Mouse (Mus musculus) midbrain, embryonic 14.5 days (tissue): ENCODE measurements around the gene Clk2. TPM values are rescaled to one million over a fixed set of nuclear protein-coding genes. Genes with fewer than 3 reads are reported as not detected.
"Not testable (repeated sequence)": the region's sequence is repeated elsewhere in the genome, so short reads cannot be mapped to it uniquely, and the experiment has no call there.

Experiments used
- ATAC-seq: fragments of 200-750 bp; cut with Nextera tagmentation; 2 replicates; pipeline ENCODE4 v1.8.0; 2017; ENCODE audit warnings: moderate number of reproducible peaks, moderate library complexity; ENCODE audit not compliant: low FRiP score, low TSS enrichment
- DNase-seq: peaks from one replicate; pipeline ENCODE4 v3.0.0-alpha.2; 2015
- H3K27ac ChIP-seq: fragments of 300-500 bp; sonication (generic); replicated peaks from 2 replicates; pipeline ENCODE4 v1.5.1; 2014; ENCODE audit warnings: mild to moderate bottlenecking, low read depth, low read length, moderate library complexity
- H3K27me3 ChIP-seq: fragments of 300-500 bp; sonication (generic); 2 replicates; pipeline ENCODE4 v1.6.1; 2014; ENCODE audit warnings: low read length, control low read depth, mixed read lengths; ENCODE audit not compliant: control insufficient read depth, insufficient read depth
- H3K36me3 ChIP-seq: fragments of 300-500 bp; sonication (generic); 2 replicates; pipeline ENCODE4 v1.6.1; 2014; ENCODE audit warnings: low read length, control low read depth; ENCODE audit not compliant: control insufficient read depth, insufficient read depth
- H3K4me1 ChIP-seq: fragments of 300-500 bp; sonication (generic); 2 replicates; pipeline ENCODE4 v1.6.1; 2014; ENCODE audit warnings: mild to moderate bottlenecking, antibody characterized with exemption, low read length, control low read depth; ENCODE audit not compliant: control insufficient read depth, insufficient read depth
- H3K4me2 ChIP-seq: fragments of 300-500 bp; sonication (generic); 2 replicates; pipeline ENCODE4 v1.6.1; 2014; ENCODE audit warnings: mild to moderate bottlenecking, low read length, moderate library complexity
- H3K4me3 ChIP-seq: fragments of 300-500 bp; sonication (generic); replicated peaks from 2 replicates; pipeline ENCODE4 v1.5.1; 2014; ENCODE audit warnings: low read depth, low read length
- H3K9ac ChIP-seq: fragments of 300-500 bp; sonication (generic); replicated peaks from 2 replicates; pipeline ENCODE4 v1.6.1; 2014; ENCODE audit warnings: mild to moderate bottlenecking, low read length, moderate library complexity
- H3K9me3 ChIP-seq: fragments of 300-500 bp; sonication (generic); 2 replicates; pipeline ENCODE4 v1.6.1; 2016; ENCODE audit warnings: low read length, control low read depth, mixed read lengths; ENCODE audit not compliant: control insufficient read depth
- whole genome bisulfite sequencing: fragments of 180-500 bp; shearing (Covaris S2); extraction: QIAGEN DNeasy Blood & Tissue Kit; methylation state at CpG from one replicate; pipeline ENCODE4 v1.1.7; 2014; 5-methylcytosine and 5-hydroxymethylcytosine counted together
- polyA plus RNA-seq: library from polyadenylated mRNA; unstranded; fragments of >200 nt; fragmentation: Nextera tagmentation; extraction: Ambion mirVana; gene quantifications from 2 replicates; pipeline ENCODE4 v1.2.1, GENCODE M21; 2014

Gene Clk2
- polyA plus RNA-seq, 1 experiment from 2014 or later, result 22.0 TPM

- no peak for ATAC-seq
- no peak for DNase-seq
- no peak overlapping the region for H3K27ac ChIP-seq
- no peaks in the 10 kb centered on the region for H3K27me3 ChIP-seq
- H3K4me3 ChIP-seq, result no peak overlapping the region
- H3K9ac ChIP-seq, result no peak overlapping the region
- H3K4me1 ChIP-seq, result no peaks in the 10 kb centered on the region
- 66% methylated on average over 17 of the region's 17 CpGs for WGBS
- H3K9me3 ChIP-seq, result no peaks in the 10 kb centered on the region
- peaks cover 35% of the 10 kb centered on the region for H3K36me3 ChIP-seq
- no peak overlapping the region for H3K4me2 ChIP-seq
Measured at GRCm38 (mm10) chr3:89152084-89152835, 12.3 kb upstream of the Clk2 start.

GRCm38 (mm10) chr3:89156951-89157350 is 7.6 kb upstream of the Clk2 start:
- WGBS, result 93% methylated on average over 8 of the region's 8 CpGs
- ATAC-seq, result no peak
- DNase-seq, result no peak

GRCm38 (mm10) chr3:89158651-89159050 is 5.9 kb upstream of the Clk2 start:
- Histone ChIP-seq H3K4me3 (peak overlapping the region; percentile 81), H3K9ac (peak overlapping the region; percentile 74), H3K4me1 (peaks cover 18% of the 10 kb centered on the region), H3K9me3 (no peaks in the 10 kb centered on the region), H3K27me3 (no peaks in the 10 kb centered on the region), H3K27ac (0 out of 2 replicates have a peak overlapping the region, but pooled peaks have one; percentile 50), H3K4me2 (peak overlapping the region; percentile 89), H3K36me3 (no peaks in the 10 kb centered on the region)
- DNase-seq, result peak; percentile 38
- 20% methylated on average over 7 of the region's 7 CpGs for WGBS
- ATAC-seq, result no peak

More at GRCm38 (mm10) chr3:89156951-89157350, 7.6 kb upstream of the Clk2 start:
- Histone ChIP-seq H3K36me3 (peaks cover 9% of the 10 kb centered on the region; the same call in 1 of the 2 replicates), H3K9me3 (no peaks in the 10 kb centered on the region), H3K27ac (no peak overlapping the region), H3K4me3 (no peak overlapping the region), H3K27me3 (no peaks in the 10 kb centered on the region), H3K4me1 (peaks cover 18% of the 10 kb centered on the region), H3K9ac (no peak overlapping the region), H3K4me2 (no peak overlapping the region)

- Histone ChIP-seq H3K9ac (peak overlapping the region; percentile 74), H3K36me3 (no peaks in the 10 kb centered on the region), H3K27me3 (no peaks in the 10 kb centered on the region), H3K4me1 (peaks cover 20% of the 10 kb centered on the region), H3K27ac (0 out of 2 replicates have a peak overlapping the region, but pooled peaks have one; percentile 50), H3K4me3 (peak overlapping the region; percentile 81), H3K9me3 (no peaks in the 10 kb centered on the region), H3K4me2 (peak overlapping the region; percentile 89)
- DNase-seq (no peak), ATAC-seq (peak; percentile 31; the same call in 1 of the 2 replicates)
- WGBS, result 2% methylated on average over 13 of the region's 13 CpGs
Measured at GRCm38 (mm10) chr3:89159211-89159610, 5.4 kb upstream of the Clk2 start.

- H3K4me1 ChIP-seq, result peaks cover 20% of the 10 kb centered on the region
- H3K27me3 ChIP-seq, result no peaks in the 10 kb centered on the region
- DNase-seq (peak; percentile 93), ATAC-seq (peak; percentile 87)
- peak within 1 kb of the TSS; percentile 74 for H3K9ac ChIP-seq
- no peaks in the 10 kb centered on the region for H3K9me3 ChIP-seq
- WGBS, result under 1% methylated on average over 61 of the region's 66 CpGs
- peak within 1 kb of the TSS; percentile 89 for H3K4me2 ChIP-seq
- H3K27ac ChIP-seq, result peak within 1 kb of the TSS; percentile 71
- peak within 1 kb of the TSS; percentile 81 for H3K4me3 ChIP-seq
- no peaks in the 10 kb centered on the region for H3K36me3 ChIP-seq
Measured at GRCm38 (mm10) chr3:89159616-89160344, 4.8 kb upstream of the Clk2 start, which contains the start of gene Hcn3. Gene Hcn3, minus strand, starts transcription at chr3:89160196.

DNA sequence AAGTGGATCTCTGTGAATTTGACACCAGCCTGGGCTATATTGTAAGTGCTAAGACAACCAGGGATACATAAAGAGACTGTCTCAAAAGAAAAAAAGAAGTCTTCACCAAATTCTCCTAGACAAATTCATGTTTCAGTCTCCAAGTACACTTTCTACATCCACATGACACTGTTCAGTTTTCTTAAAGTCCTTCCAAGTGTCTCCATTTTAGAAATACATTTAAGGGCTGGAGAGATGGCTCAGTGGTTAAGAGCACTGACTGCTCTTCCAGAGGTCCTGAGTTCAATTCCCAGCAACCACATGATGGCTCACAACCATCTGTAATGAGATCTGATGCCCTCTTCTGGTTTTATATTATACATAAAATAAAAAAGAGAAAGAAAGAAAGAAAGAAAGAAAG is 3.4 kb upstream of the Clk2 start:
- not testable (repeated sequence) for H3K4me3 ChIP-seq, ATAC-seq, DNase-seq, H3K27ac ChIP-seq, H3K36me3 ChIP-seq, H3K27me3 ChIP-seq, H3K9me3 ChIP-seq, H3K4me2 ChIP-seq, H3K9ac ChIP-seq
- H3K4me1 ChIP-seq, result peaks cover 30% of the 10 kb centered on the region

DNA sequence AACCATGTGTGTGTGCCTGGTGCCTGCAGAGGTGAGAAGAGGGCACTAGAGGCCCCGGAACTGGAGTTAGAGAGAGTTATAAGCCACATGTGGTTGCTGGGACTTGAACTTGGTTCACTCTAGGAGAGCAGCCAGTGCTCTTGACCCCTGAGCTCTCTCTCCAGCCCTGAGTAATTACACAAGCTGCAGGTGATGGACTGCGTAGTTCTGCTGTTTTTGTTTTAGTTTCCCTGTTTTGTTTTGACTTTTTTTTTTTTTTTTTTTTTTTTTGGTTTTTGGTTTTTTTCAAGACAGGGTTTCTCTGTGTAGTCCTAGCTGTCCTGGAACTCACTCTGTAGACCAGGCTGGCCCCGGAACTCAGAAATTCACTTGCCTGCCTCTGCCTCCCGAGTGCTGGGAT is 2.8 kb upstream of the Clk2 start:
- H3K4me2 ChIP-seq, result no peak overlapping the region
- no peak for DNase-seq
- H3K27ac ChIP-seq, result no peak overlapping the region
- peaks cover 30% of the 10 kb centered on the region for H3K4me1 ChIP-seq
- no peaks in the 10 kb centered on the region for H3K9me3 ChIP-seq
- no peak overlapping the region for H3K4me3 ChIP-seq
- no peaks in the 10 kb centered on the region for H3K27me3 ChIP-seq
- H3K9ac ChIP-seq, result no peak overlapping the region
- peaks cover 5% of the 10 kb centered on the region; the same call in 1 of the 2 replicates for H3K36me3 ChIP-seq
- 84% methylated on average over 4 of the region's 4 CpGs for WGBS
- ATAC-seq, result no peak

GRCm38 (mm10) chr3:89163123-89163522 is 1.5 kb upstream of the Clk2 start:
- DNase-seq, result no peak
- Histone ChIP-seq H3K4me1 (peaks cover 23% of the 10 kb centered on the region), H3K36me3 (peaks cover 17% of the 10 kb centered on the region), H3K4me3 (no peak overlapping the region), H3K27ac (no peak overlapping the region), H3K4me2 (no peak overlapping the region), H3K9ac (no peak overlapping the region), H3K9me3 (no peaks in the 10 kb centered on the region), H3K27me3 (no peaks in the 10 kb centered on the region)
- 95% methylated on average over 1 of the region's 1 CpGs for WGBS
- ATAC-seq, result no peak
